Mouse (Mus musculus): ENCODE measurements around the gene Clec2d. TPM values are rescaled to one million over a fixed set of nuclear protein-coding genes. Genes with fewer than 3 reads are reported as not detected.
"Not testable (repeated sequence)": the region's sequence is repeated elsewhere in the genome, so short reads cannot be mapped to it uniquely, and the experiment has no call there.

Gene Clec2d
- total RNA-seq, 2 experiments from 2014 or later: 45.3 to 49.5 TPM

- not testable (repeated sequence) for DNase-seq
Measured at GRCm38 (mm10) chr6:129187816-129188215, 7.4 kb downstream of the Clec2d start.

GRCm38 (mm10) chr6:129193431-129193830 is 13.0 kb downstream of the Clec2d start:
- no peak for DNase-seq

DNA sequence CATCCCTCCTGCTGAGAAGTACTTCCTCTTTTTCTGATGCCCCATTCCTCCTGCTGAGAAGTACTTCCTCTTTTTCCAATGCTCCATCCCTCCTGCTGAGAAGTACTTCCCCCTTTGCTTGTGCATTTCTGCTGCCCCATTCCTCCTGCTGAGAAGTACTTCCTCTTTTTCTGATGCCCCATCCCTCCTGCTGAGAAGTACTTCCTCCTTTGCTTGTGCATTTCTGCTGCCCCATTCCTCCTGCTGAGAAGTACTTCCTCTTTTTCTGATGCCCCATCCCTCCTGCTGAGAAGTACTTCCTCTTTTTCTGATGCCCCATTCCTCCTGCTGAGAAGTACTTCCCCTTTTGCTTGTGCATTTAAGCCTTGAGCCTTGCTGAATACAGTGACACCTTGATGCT is 19.7 kb downstream of the Clec2d start:
- not testable (repeated sequence) for DNase-seq

DNA sequence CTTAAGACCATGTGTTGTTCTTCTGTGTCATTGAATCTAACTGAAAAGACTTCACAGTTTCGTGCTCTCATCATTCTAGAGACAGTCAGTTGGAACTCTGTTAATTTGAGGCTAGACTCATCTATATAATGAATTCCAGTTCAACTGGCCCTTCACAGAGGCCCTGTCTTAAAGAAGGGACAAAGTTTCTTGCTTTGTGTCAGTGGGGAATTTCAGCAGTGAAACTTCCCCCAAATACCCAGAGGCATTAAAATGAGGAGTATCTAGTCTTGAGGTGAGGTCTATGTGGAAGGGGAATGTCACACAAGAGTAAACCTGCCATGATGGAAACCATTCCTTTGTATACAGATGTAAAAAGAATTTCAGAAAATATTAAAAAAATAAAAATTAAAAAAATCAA is 21.9 kb downstream of the Clec2d start:
- no peak for DNase-seq

DNA sequence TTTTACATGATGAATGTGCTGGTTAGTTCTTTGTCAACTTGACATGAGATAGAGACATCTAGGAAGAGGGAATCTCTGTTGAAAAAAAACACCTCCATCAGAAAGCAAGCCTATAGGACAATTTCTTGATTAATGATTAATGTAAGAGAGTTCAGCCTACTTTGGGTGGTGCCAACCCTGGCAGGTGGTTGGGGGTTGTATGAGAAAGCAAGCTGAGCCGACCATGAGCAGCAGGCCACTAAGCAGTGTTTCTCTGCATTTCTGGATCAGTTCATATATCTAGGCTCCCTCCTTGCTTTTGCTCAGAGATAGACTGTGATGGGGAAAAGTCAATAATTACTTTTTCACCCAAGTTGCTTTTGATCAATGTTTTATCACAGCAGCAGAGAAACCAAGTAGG is 23.9 kb downstream of the Clec2d start:
- no peak for DNase-seq

GRCm38 (mm10) chr6:129204838-129205237 is 24.4 kb downstream of the Clec2d start:
- DNase-seq: no peak

DNA sequence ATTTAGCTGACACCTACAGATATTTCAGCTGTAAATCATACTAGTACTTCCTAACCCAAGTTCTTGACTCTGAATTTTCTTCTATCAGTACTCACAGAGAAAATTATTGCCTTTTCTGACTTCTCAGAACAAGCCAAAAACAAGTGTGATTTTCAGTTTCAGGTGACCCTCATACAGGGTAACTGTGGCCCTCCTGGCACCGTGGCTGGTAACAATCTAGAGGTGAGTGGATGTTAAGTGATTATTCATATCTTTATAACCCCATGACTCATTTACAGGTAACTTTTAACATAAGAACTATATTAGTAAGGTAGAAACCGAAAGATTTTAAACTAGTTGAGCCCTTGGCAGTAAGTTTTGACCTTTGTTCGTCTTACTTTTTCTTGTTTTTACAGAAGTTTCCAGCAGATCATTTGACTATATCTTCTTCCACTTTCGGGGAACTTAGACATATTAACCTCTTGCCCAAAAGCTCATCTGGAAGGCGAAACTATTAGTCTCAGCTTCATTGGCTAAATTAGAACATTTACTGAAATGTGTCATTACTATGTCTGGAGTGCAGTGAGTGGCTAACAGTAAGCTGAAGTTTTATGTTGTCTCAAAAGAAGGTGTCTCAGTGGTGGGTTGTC is 28.6 kb downstream of the Clec2d start:
- no peak for DNase-seq

DNA sequence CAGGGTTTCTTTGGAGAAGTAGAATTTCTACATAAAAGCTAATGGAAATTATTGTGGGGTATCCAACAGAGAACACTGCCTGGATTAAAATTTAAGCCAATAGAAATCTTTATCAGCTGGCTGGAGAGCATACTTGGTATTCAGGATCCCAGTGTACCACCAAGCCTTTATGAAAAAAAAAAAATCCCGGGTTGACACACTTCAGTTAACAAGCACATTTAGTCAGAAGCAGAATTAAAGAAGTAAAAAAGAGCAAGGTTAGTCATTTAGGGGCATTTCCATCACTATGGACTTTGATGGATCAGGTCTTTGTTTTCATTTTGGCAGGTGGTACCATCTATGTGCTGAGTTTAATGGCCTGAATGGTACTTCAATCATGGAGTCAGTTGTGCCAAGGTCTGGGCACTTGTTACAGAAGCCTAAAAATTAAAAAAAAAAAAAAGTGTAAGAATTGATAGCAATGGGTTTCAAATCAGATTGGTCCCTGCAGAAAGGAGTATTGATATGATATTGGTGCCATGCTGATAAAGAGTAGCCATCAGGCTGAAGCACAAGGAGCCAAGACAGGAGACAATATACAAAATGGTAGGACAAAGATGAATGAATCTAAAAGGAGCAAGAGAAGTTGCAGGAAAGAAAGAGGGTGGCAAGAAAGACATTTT is 29.5 kb downstream of the Clec2d start:
- DNase-seq: no peak

GRCm38 (mm10) chr6:129210447-129210790 is 30.0 kb downstream of the Clec2d start:
- no peak for DNase-seq

DNA sequence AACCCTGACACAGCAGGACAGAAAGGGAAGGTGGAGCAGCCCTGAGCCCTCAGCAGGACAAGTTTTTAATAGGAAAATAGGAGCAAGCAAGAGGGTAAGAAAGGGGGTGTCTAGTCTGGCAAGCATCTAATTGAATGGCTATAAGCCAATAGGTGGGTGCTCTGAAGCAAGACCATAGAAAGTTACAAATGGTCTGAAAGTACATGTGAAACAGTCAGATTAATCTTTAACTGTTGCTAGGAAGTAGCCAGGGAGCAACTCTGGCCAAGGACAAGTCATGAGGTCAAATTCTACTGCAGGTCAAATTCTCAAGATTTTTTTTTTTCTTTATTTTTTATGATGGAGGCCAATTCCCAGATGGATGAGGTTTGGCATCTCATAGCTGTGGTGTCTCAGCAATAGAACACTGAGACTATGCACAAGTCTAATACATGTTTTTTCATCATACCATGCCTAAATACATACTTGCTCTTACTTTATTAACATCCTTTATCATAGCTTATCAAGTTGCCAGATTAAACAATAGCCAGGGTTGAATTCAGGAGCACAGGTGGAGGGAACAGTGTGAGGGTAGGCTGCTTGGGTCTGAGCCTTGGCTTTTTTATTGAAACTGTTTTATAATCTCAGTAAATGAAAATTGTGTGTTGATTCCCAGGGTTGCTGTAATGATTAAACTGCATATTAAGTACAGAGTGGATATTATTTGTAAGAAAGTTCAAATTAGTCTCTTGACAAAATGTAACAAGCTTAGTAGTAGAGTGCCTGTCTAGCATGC is 32.2 kb downstream of the Clec2d start:
- no peak for DNase-seq

- no peak for DNase-seq
Measured at GRCm38 (mm10) chr6:129213497-129213896, 33.1 kb downstream of the Clec2d start.

GRCm38 (mm10) chr6:129214263-129214662 is 33.8 kb downstream of the Clec2d start:
- no peak for DNase-seq

GRCm38 (mm10) chr6:129215053-129215452 is 34.6 kb downstream of the Clec2d start:
- no peak for DNase-seq

- DNase-seq: no peak
Measured at GRCm38 (mm10) chr6:129215886-129216637, 35.6 kb downstream of the Clec2d start.

GRCm38 (mm10) chr6:129216721-129217230 is 36.4 kb downstream of the Clec2d start:
- no peak for DNase-seq

GRCm38 (mm10) chr6:129218191-129218696 is 37.8 kb downstream of the Clec2d start:
- DNase-seq: no peak

- DNase-seq: no peak
Measured at GRCm38 (mm10) chr6:129219897-129220517, 39.6 kb downstream of the Clec2d start.

GRCm38 (mm10) chr6:129221053-129221452 is 40.6 kb downstream of the Clec2d start:
- DNase-seq: no peak

GRCm38 (mm10) chr6:129222188-129222800 is 41.9 kb downstream of the Clec2d start:
- DNase-seq: no peak

DNA sequence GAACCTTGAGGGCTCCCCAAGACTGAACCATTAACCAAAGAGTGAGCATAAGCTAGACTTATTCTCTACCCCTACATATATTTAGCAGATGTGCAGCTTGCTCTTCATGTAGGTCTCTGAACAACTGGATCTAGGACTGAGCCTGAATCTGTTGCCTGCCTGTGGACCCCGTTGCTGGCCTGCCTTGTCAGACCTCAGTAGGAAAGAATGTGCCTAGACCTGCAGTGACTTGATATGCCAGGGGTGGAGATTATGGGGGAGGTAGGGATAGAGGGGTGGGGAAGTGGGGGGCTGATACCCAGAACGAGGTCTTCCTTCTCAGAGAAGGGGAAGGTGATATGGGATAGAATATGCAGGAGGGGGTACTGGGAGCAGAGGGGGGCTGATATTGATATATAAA is 43.2 kb downstream of the Clec2d start:
- DNase-seq: no peak

- DNase-seq: no peak
Measured at GRCm38 (mm10) chr6:129224090-129224489, 43.7 kb downstream of the Clec2d start.

Measured in gastrocnemius, postnatal 10 days (tissue).